Mouse (Mus musculus): ENCODE measurements at regions not wholly inside any gene's neighbourhood (a gene's known extent, or its start where the extent isn't known, plus 50 kb on each side); places are given as distances from the start of the nearest gene placed in this dataset.

GRCm38 (mm10) chr8:10825981-10826380 is 182.3 kb downstream of the Irs2 start:
- no peak for DNase-seq (ENCODE audit: low spot score in 2 of 2)

- DNase-seq (ENCODE audit: low spot score in 2 of 2): no peak
Measured at GRCm38 (mm10) chr8:10825192-10825926, 182.9 kb downstream of the Irs2 start.

GRCm38 (mm10) chr8:10821901-10822300 is 186.4 kb downstream of the Irs2 start:
- no peak for DNase-seq (ENCODE audit: low spot score in 2 of 2)

GRCm38 (mm10) chr8:10814499-10814898 is 193.8 kb downstream of the Irs2 start:
- DNase-seq (ENCODE audit: low spot score in 2 of 2): no peak

- peak; percentile 65 to 71 for DNase-seq (ENCODE audit: low spot score in 2 of 2)
Measured at GRCm38 (mm10) chr8:10812060-10812670, 196.1 kb downstream of the Irs2 start.

- DNase-seq (ENCODE audit: low spot score in 2 of 2): no peak
Measured at GRCm38 (mm10) chr8:10807040-10807439, 201.2 kb downstream of the Irs2 start.

- DNase-seq (ENCODE audit: low spot score in 2 of 2): no peak
Measured at GRCm38 (mm10) chr8:10805405-10806151, 202.7 kb downstream of the Irs2 start.

- DNase-seq (ENCODE audit: low spot score in 2 of 2): no peak
Measured at GRCm38 (mm10) chr8:10804974-10805373, 203.3 kb downstream of the Irs2 start.

- DNase-seq (ENCODE audit: low spot score in 2 of 2): no peak
Measured at GRCm38 (mm10) chr8:10802003-10802402, 206.3 kb downstream of the Irs2 start.

GRCm38 (mm10) chr8:10801580-10801979 is 206.7 kb downstream of the Irs2 start:
- no peak for DNase-seq (ENCODE audit: low spot score in 2 of 2)

GRCm38 (mm10) chr8:10798444-10798843 is 209.8 kb downstream of the Irs2 start:
- no peak for DNase-seq (ENCODE audit: low spot score in 2 of 2)

GRCm38 (mm10) chr8:10794367-10795189 is 213.7 kb downstream of the Irs2 start:
- DNase-seq (ENCODE audit: low spot score in 2 of 2): no peak

- no peak for DNase-seq (ENCODE audit: low spot score in 2 of 2)
Measured at GRCm38 (mm10) chr8:10793670-10794366, 214.4 kb downstream of the Irs2 start.

- DNase-seq (ENCODE audit: low spot score in 2 of 2): no peak
Measured at GRCm38 (mm10) chr8:10788496-10789200, 219.6 kb downstream of the Irs2 start.

- DNase-seq (ENCODE audit: low spot score in 2 of 2): no peak
Measured at GRCm38 (mm10) chr8:10785801-10786200, 222.5 kb downstream of the Irs2 start.

- DNase-seq (ENCODE audit: low spot score in 2 of 2): no peak
Measured at GRCm38 (mm10) chr8:10785311-10785710, 222.9 kb downstream of the Irs2 start.

- DNase-seq (ENCODE audit: low spot score in 2 of 2): no peak
Measured at GRCm38 (mm10) chr8:10784481-10784880, 223.8 kb downstream of the Irs2 start.

- no peak for DNase-seq (ENCODE audit: low spot score in 2 of 2)
Measured at GRCm38 (mm10) chr8:10781860-10782259, 226.4 kb downstream of the Irs2 start.

- no peak for DNase-seq (ENCODE audit: low spot score in 2 of 2)
Measured at GRCm38 (mm10) chr8:10779636-10780035, 228.6 kb downstream of the Irs2 start.

Data from layer of hippocampus, postnatal 10 days (tissue).